Mouse (Mus musculus) lung, adult 2 months (tissue): ENCODE data around the gene Il25. TPM values are rescaled to one million over a fixed set of nuclear protein-coding genes. Genes with fewer than 3 reads are reported as not detected.
"Not testable (repeated sequence)": the region's sequence is repeated elsewhere in the genome, so short reads cannot be mapped to it uniquely, and the experiment has no call there.

Experiments used
- DNase-seq: peaks from one replicate; pipeline ENCODE4 v3.0.0; 2022
- H3K4me1 ChIP-seq: fragments of 200-500 bp; 2 replicates; pipeline ENCODE4 v1.6.1; 2011; ENCODE audit warnings: low read length; ENCODE audit not compliant: control insufficient read depth, insufficient read depth
- H3K4me3 ChIP-seq: fragments of 200-500 bp; replicated peaks from 2 replicates; pipeline ENCODE3; 2011; ENCODE audit warnings: low read depth, mild to moderate bottlenecking, control low read depth, low read length; ENCODE audit errors: extremely low read depth
- CTCF ChIP-seq: fragments of 200-500 bp; IDR thresholded peaks from 2 replicates; pipeline ENCODE4 v1.5.1; 2011; ENCODE audit warnings: mild to moderate bottlenecking, low read length, control low read depth; ENCODE audit not compliant: insufficient read depth
- POLR2A ChIP-seq: fragments of 200-500 bp; IDR thresholded peaks from 2 replicates; pipeline ENCODE4 v1.6.1; 2011; ENCODE audit warnings: low read depth, mild to moderate bottlenecking, control low read depth, low read length, borderline replicate concordance; ENCODE audit errors: extremely low read depth
- WGBS: fragments of 180-500 bp; shearing (Covaris S2); methylation state at CpG from one replicate; pipeline ENCODE4 v1.1.7; 2018; 5-methylcytosine and 5-hydroxymethylcytosine counted together
- polyA plus RNA-seq: library from polyadenylated mRNA; depleted of rRNA; stranded (reverse); fragments of >200 nt; gene quantifications from 2 replicates; pipeline ENCODE4 v1.2.3, GENCODE M21; 2012

Il25 gene
- polyA plus RNA-seq, 1 experiment = not detected

DNA sequence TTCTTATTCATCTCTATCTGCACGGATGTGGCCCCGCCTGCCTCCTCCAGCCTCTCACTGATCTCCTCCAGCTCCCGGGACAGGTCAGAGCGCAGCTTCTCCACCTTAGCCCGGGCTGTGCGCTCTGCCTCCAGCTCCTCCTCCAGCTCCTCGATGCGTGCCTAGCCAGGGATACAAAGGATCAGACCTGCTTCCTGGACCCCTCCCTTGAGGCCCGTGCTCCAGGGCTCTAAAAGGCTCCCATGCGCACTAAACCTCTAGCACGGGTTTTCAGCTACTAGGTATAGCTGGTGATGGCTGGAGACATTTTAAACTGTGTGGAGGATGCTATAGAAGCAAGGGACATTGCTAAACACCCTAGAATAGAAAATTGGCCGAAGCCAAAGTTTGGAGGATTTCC is 18.0 kb downstream of the Il25 start:
- H3K4me1 ChIP-seq = no peaks in the 10 kb centered on the region
- WGBS = 55% methylated on average over 12 of the region's 12 CpGs
- H3K4me3 ChIP-seq = no peak overlapping the region
- TF ChIP-seq POLR2A (no peak), CTCF (no peak)
- DNase-seq = no peak

DNA sequence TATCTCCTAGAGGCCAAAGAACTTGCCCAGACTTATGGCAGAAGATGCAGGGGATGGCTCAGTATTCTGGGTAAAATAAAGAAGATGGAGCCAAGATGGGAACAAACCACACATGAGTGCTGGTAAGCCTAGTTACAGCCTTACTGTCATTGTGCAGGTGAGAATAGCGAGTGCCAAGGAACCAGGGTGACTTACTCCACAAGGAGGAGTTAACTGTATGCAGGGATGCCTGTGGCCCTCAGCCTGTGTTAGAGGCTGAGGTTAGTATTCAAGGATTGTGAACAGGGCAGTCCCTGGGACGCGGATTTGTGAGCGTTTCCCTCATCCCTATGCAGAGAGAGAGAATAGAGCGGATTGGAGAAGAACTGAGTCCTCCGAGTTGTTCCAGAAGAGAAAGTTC is 19.1 kb downstream of the Il25 start:
- TF ChIP-seq POLR2A = no peak
- no peak for TF ChIP-seq CTCF
- 86% methylated on average over 6 of the region's 6 CpGs for WGBS
- H3K4me3 ChIP-seq = no peak overlapping the region
- H3K4me1 ChIP-seq = no peaks in the 10 kb centered on the region
- no peak for DNase-seq

DNA sequence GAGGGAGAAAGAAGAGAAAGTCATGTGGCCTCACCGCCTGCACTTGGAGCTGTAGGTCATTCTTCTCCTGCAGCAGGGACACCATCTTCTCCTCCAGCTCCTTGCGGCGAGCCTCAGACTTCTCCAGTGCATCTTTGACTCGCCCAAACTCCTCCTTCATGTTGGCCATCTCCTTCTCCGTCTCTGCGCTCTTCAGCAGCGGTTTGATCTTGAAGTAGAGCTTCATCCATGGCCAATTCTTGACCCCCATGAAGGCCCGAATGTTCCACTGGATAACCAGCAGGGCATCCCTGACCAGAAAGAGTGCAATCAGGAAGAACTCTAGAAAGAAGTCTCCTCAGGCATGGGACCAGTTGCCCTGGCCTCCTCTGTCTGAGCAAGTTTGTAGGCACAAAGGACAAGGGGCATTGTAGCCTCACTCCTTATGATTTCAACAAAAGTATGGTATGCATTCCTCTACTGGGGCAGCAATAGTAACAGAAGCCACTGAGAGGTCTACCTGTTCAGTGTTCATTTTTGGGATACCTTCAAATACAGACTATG is 21.2 kb downstream of the Il25 start:
- TF ChIP-seq CTCF (no peak), POLR2A (no peak)
- 88% methylated on average over 8 of the region's 8 CpGs for WGBS
- no peak for DNase-seq
- Histone ChIP-seq H3K4me1 (no peaks in the 10 kb centered on the region), H3K4me3 (no peak overlapping the region)

DNA sequence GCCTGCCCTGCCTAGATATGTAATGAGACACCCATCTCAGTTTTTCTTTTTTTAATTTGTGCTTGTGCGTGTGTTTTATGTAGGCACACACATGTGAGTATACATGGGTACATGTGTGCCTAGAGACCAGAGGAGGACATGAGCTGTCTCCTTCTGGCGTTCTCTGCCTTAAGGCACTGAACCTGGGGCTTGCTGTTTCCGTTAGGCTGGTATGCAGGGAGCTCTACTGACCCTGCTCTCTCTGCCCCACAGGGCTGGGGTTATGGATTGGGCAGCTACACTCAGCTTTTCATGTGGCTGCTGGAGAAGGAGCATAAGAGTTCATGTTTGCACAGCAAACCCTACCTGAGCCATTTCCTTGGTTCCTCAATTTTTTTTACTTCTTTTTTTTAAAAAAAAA is 22.0 kb downstream of the Il25 start:
- WGBS = 82% methylated on average over 3 of the region's 3 CpGs
- TF ChIP-seq CTCF = no peak
- no peak for TF ChIP-seq POLR2A
- no peak for DNase-seq

DNA sequence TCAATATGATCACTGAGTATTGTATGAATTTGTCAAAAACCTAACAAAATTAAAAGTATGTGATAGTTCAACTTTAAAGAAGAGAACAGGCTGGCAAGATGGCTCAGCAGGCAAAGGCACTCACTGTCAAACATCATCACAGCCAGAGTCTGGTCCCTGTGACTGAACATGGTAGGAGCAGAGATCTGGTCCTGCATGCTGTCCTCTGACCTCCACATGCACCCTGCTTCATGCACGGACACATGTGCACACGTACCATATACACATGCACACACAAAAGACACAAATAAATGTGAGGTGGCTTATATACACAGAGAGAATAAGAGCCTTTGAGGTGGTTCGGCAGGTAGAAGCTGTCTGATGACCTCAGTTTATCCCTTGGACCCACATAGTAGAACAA is 23.0 kb downstream of the Il25 start:
- 64% methylated on average over 3 of the region's 3 CpGs for WGBS
- no peak overlapping the region for H3K4me3 ChIP-seq

More for the DNA sequence above, 22.0 kb downstream of the Il25 start:
- no peak overlapping the region for H3K4me3 ChIP-seq
- no peaks in the 10 kb centered on the region for H3K4me1 ChIP-seq

DNA sequence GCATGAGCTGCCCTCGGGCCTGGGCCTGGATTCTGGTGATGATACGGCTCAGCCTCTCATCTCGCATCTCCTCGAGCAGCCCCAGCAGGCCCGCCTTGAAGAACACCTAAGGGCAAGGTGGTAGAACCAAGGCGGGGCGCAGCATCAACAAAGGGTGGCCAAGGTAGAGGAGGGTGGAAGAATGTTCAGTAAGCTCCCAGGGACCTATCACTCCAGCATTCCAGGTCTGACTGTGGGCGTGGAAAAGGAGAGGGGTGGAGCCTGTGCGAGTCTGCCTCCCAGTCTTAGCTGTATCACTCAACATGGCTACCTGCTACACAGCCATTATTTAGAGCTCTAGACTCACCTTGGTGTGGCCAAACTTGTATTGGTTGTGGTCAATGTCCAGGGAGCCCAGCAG is 24.0 kb downstream of the Il25 start:
- no peak for TF ChIP-seq POLR2A
- no peak for TF ChIP-seq CTCF
- H3K4me3 ChIP-seq = no peak overlapping the region
- 83% methylated on average over 9 of the region's 9 CpGs for WGBS
- no peaks in the 10 kb centered on the region for H3K4me1 ChIP-seq
- no peak for DNase-seq

More for the DNA sequence above, 23.0 kb downstream of the Il25 start:
- no peak for DNase-seq
- TF ChIP-seq CTCF = no peak
- TF ChIP-seq POLR2A = no peak
- no peaks in the 10 kb centered on the region for H3K4me1 ChIP-seq

DNA sequence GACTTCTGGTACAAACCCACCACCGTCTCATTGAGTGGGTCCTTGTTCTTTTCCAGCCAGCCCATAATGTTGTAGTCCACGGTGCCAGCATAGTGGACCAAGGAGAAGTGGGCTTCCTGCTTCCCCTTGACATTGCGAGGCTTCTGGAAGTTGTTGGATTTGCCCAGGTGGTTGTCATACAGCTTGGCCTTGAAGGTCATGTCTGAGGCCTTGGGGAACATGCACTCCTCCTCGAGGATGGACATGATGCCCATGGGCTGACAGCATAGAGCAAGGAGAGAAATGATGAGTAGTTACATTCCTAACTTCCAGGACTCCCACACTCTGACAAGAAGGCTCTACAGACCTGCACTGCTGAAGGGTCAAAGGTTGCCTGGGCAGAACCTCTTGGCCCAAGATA is 26.0 kb downstream of the Il25 start:
- Histone ChIP-seq H3K4me3 (no peak overlapping the region), H3K4me1 (no peaks in the 10 kb centered on the region)
- WGBS = 77% methylated on average over 4 of the region's 4 CpGs
- DNase-seq = no peak
- TF ChIP-seq CTCF (no peak), POLR2A (no peak)

DNA sequence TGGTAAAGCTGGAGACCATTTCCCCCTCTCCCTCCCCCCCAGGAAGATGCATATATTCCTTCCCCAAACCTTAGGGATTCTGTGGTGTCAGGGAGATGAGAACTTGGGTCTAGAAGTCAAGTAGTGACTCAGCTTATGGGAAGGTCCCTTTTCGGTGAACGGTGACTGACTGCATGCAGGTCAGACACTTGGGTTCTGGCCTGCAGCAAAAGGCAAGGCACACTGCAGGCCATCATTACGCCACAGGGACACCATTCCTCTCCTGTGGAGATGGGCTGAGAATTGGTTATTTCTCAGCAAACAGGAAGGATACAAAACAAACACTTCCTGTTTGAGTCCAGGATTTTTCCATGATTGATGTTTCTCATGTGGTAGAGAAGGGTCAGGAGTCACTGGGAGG is 26.7 kb downstream of the Il25 start:
- no peak overlapping the region for H3K4me3 ChIP-seq
- no peak for TF ChIP-seq POLR2A
- TF ChIP-seq CTCF = no peak
- H3K4me1 ChIP-seq = no peaks in the 10 kb centered on the region
- WGBS = 74% methylated on average over 3 of the region's 3 CpGs
- no peak for DNase-seq

DNA sequence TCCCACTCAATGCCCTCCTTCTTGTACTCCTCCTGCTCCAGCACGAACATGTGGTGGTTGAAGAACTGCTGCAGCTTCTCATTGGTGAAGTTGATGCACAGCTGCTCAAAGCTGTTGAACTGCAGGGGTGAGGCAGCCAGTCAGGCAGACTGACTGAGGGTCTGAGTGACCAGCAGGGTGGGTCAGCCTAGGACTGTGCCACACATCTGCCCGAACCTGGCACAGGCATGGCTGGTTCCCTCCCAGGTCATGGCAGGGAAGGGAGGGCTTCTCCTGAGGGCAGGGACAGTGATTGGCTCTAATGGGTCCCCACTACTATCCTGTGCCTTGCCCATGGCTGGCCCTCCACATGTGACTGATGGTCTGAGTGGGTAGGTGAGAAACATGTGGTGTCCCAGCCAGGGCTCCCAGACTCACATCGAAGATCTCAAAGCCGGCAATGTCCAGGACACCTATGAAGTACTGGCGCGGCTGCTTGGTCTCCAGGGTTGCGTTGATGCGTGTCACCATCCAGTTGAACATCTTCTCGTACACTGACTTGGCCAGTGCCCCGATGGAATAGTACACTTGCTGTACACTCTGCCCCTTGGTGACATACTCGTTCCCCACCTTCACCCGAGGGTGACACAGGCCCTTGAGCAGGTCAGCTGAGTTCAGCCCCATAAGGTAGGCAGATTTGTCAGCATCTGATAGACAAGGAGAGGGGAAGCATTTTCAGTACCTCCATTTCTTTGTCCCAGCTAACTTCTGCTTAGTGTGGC is 27.5 kb downstream of the Il25 start:
- WGBS = 86% methylated on average over 12 of the region's 12 CpGs
- DNase-seq, H3K4me1 ChIP-seq, H3K4me3 ChIP-seq: not testable (repeated sequence)

DNA sequence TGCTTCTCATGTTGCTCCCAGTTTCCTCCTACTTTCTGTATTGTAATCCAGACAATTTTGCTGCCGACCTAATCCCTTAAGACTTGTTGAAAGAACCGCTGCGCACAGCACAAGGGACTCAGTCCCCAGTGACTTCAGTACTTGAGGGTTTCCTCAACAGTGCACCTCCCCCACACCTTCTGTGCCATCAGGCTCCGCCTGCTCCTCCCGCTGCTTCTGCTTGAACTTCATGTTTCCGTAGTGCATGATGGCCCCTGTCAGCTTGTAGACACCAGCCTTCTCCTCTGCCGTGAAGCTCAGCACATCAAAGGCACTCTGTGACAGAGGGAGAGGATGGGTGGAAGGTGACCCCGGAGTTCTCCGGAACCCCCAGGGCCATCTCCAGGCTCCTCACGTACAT is 28.3 kb downstream of the Il25 start:
- Histone ChIP-seq H3K4me3 (no peak overlapping the region), H3K4me1 (no peaks in the 10 kb centered on the region)
- TF ChIP-seq CTCF (no peak), POLR2A (no peak)
- no peak for DNase-seq
- WGBS = 51% methylated on average over 10 of the region's 10 CpGs
